Mouse (Mus musculus): ENCODE measurements around the gene Ptov1. TPM values are rescaled to one million over a fixed set of nuclear protein-coding genes. Genes with fewer than 3 reads are reported as not detected.

The Ptov1 gene
- polyA plus RNA-seq, 2 experiments = 471 to 751 TPM

- H3K27ac ChIP-seq (replicated peaks; ENCODE audit: low read depth, low read length) = no peak overlapping the region
- H3K27me3 ChIP-seq (ENCODE audit: control insufficient read depth, insufficient read depth, low read length) = peaks cover 27% of the 10 kb centered on the region; the same call in 1 of the 2 replicates
- H3K9ac ChIP-seq (ENCODE audit: low read depth, low read length, severe bottlenecking) = peak overlapping the region; percentile 13
- ATAC-seq (ENCODE audit: low FRiP score, low read depth) (peak; percentile 37), DNase-seq (ENCODE audit: low spot score) (peak; percentile 31)
- H3K9me3 ChIP-seq (ENCODE audit: control insufficient read depth, low read length) = no peaks in the 10 kb centered on the region
- peaks cover 48% of the 10 kb centered on the region for H3K36me3 ChIP-seq (ENCODE audit: control insufficient read depth, insufficient read depth, low read length)
- H3K4me3 ChIP-seq (replicated peaks; ENCODE audit: low read length) = peak overlapping the region; percentile 31
- H3K4me2 ChIP-seq (replicated peaks; ENCODE audit: low read depth, low read length, severe bottlenecking) = peak overlapping the region; percentile 47
- H3K4me1 ChIP-seq (ENCODE audit: control insufficient read depth, insufficient read depth, low read length) = peaks cover 7% of the 10 kb centered on the region; the same call in 1 of the 2 replicates
- TF ChIP-seq POLR2A (IDR thresholded peaks at IDR 0.05; ENCODE audit: borderline replicate concordance, extremely low read depth, insufficient read depth, insufficient read length) = no peak
- WGBS = 2% methylated on average over 45 of the region's 58 CpGs
Observed at GRCm38 (mm10) chr7:44839491-44840191, 29.9 kb downstream of the Ptov1 start.

GRCm38 (mm10) chr7:44839171-44839490 lies 30.5 kb downstream of the Ptov1 start:
- peaks cover 43% of the 10 kb centered on the region for H3K36me3 ChIP-seq (ENCODE audit: control insufficient read depth, insufficient read depth, low read length)
- DNase-seq (ENCODE audit: low spot score) = no peak
- peaks cover 7% of the 10 kb centered on the region; the same call in 1 of the 2 replicates for H3K4me1 ChIP-seq (ENCODE audit: control insufficient read depth, insufficient read depth, low read length)
- ATAC-seq (ENCODE audit: low FRiP score, low read depth) = no peak
- peak overlapping the region; percentile 47 for H3K4me2 ChIP-seq (replicated peaks; ENCODE audit: low read depth, low read length, severe bottlenecking)
- 32% methylated on average over 11 of the region's 11 CpGs for WGBS
- H3K9ac ChIP-seq (ENCODE audit: low read depth, low read length, severe bottlenecking) = peak overlapping the region; percentile 13
- H3K27ac ChIP-seq (replicated peaks; ENCODE audit: low read depth, low read length) = no peak overlapping the region
- H3K9me3 ChIP-seq (ENCODE audit: control insufficient read depth, low read length) = no peaks in the 10 kb centered on the region
- peaks cover 27% of the 10 kb centered on the region; the same call in 1 of the 2 replicates for H3K27me3 ChIP-seq (ENCODE audit: control insufficient read depth, insufficient read depth, low read length)
- peak overlapping the region; percentile 31 for H3K4me3 ChIP-seq (replicated peaks; ENCODE audit: low read length)
- no peak for TF ChIP-seq POLR2A (IDR thresholded peaks at IDR 0.05; ENCODE audit: borderline replicate concordance, extremely low read depth, insufficient read depth, insufficient read length)

GRCm38 (mm10) chr7:44838073-44838472 lies 31.5 kb downstream of the Ptov1 start:
- Histone ChIP-seq H3K4me1 (ENCODE audit: control insufficient read depth, insufficient read depth, low read length) (peaks cover 7% of the 10 kb centered on the region; the same call in 1 of the 2 replicates), H3K9me3 (ENCODE audit: control insufficient read depth, low read length) (no peaks in the 10 kb centered on the region), H3K27me3 (ENCODE audit: control insufficient read depth, insufficient read depth, low read length) (peaks cover 27% of the 10 kb centered on the region; the same call in 1 of the 2 replicates), H3K36me3 (ENCODE audit: control insufficient read depth, insufficient read depth, low read length) (peaks cover 33% of the 10 kb centered on the region), H3K4me3 (replicated peaks; ENCODE audit: low read length) (no peak overlapping the region), H3K9ac (ENCODE audit: low read depth, low read length, severe bottlenecking) (no peak overlapping the region), H3K4me2 (replicated peaks; ENCODE audit: low read depth, low read length, severe bottlenecking) (no peak overlapping the region), H3K27ac (replicated peaks; ENCODE audit: low read depth, low read length) (no peak overlapping the region)
- DNase-seq (ENCODE audit: low spot score) (no peak), ATAC-seq (ENCODE audit: low FRiP score, low read depth) (no peak)
- 87% methylated on average over 6 of the region's 6 CpGs for WGBS
- TF ChIP-seq POLR2A (IDR thresholded peaks at IDR 0.05; ENCODE audit: borderline replicate concordance, extremely low read depth, insufficient read depth, insufficient read length) = no peak

GRCm38 (mm10) chr7:44836423-44837053 lies 33.0 kb downstream of the Ptov1 start:
- no peak overlapping the region for H3K9ac ChIP-seq (ENCODE audit: low read depth, low read length, severe bottlenecking)
- DNase-seq (ENCODE audit: low spot score) (no peak), ATAC-seq (ENCODE audit: low FRiP score, low read depth) (no peak)
- WGBS = 89% methylated on average over 8 of the region's 9 CpGs
- H3K27ac ChIP-seq (replicated peaks; ENCODE audit: low read depth, low read length) = no peak overlapping the region
- H3K9me3 ChIP-seq (ENCODE audit: control insufficient read depth, low read length) = no peaks in the 10 kb centered on the region
- H3K27me3 ChIP-seq (ENCODE audit: control insufficient read depth, insufficient read depth, low read length) = peaks cover 26% of the 10 kb centered on the region; the same call in 1 of the 2 replicates
- no peak overlapping the region for H3K4me3 ChIP-seq (replicated peaks; ENCODE audit: low read length)
- peaks cover 7% of the 10 kb centered on the region; the same call in 1 of the 2 replicates for H3K4me1 ChIP-seq (ENCODE audit: control insufficient read depth, insufficient read depth, low read length)
- peaks cover 24% of the 10 kb centered on the region for H3K36me3 ChIP-seq (ENCODE audit: control insufficient read depth, insufficient read depth, low read length)
- TF ChIP-seq POLR2A (IDR thresholded peaks at IDR 0.05; ENCODE audit: borderline replicate concordance, extremely low read depth, insufficient read depth, insufficient read length) = no peak
- H3K4me2 ChIP-seq (replicated peaks; ENCODE audit: low read depth, low read length, severe bottlenecking) = no peak overlapping the region

GRCm38 (mm10) chr7:44836016-44836404 lies 33.6 kb downstream of the Ptov1 start:
- no peaks in the 10 kb centered on the region for H3K9me3 ChIP-seq (ENCODE audit: control insufficient read depth, low read length)
- H3K4me2 ChIP-seq (replicated peaks; ENCODE audit: low read depth, low read length, severe bottlenecking) = no peak overlapping the region
- H3K4me1 ChIP-seq (ENCODE audit: control insufficient read depth, insufficient read depth, low read length) = peaks cover 7% of the 10 kb centered on the region; the same call in 1 of the 2 replicates
- no peak for TF ChIP-seq POLR2A (IDR thresholded peaks at IDR 0.05; ENCODE audit: borderline replicate concordance, extremely low read depth, insufficient read depth, insufficient read length)
- ATAC-seq (ENCODE audit: low FRiP score, low read depth) (no peak), DNase-seq (ENCODE audit: low spot score) (no peak)
- H3K9ac ChIP-seq (ENCODE audit: low read depth, low read length, severe bottlenecking) = no peak overlapping the region
- H3K27me3 ChIP-seq (ENCODE audit: control insufficient read depth, insufficient read depth, low read length) = peaks cover 23% of the 10 kb centered on the region; the same call in 1 of the 2 replicates
- WGBS = 41% methylated on average over 3 of the region's 3 CpGs
- no peak overlapping the region for H3K27ac ChIP-seq (replicated peaks; ENCODE audit: low read depth, low read length)
- no peak overlapping the region for H3K4me3 ChIP-seq (replicated peaks; ENCODE audit: low read length)
- H3K36me3 ChIP-seq (ENCODE audit: control insufficient read depth, insufficient read depth, low read length) = peaks cover 25% of the 10 kb centered on the region
